Mouse (Mus musculus): ENCODE data around the gene Utf1. TPM values are rescaled to one million over a fixed set of nuclear protein-coding genes. Genes with fewer than 3 reads are reported as not detected.

Gene Utf1
- polyA plus RNA-seq, 1 experiment from 2014 or later, result 0.28 TPM

- H3K27ac ChIP-seq, result no peak overlapping the region
- no peaks in the 10 kb centered on the region for H3K9me3 ChIP-seq
- 59% methylated on average over 16 of the region's 16 CpGs for WGBS
- peaks cover 60% of the 10 kb centered on the region for H3K27me3 ChIP-seq
- H3K9ac ChIP-seq, result no peak overlapping the region
- no peaks in the 10 kb centered on the region for H3K36me3 ChIP-seq
- H3K4me3 ChIP-seq, result no peak overlapping the region
- H3K4me1 ChIP-seq, result peaks cover 12% of the 10 kb centered on the region
- H3K4me2 ChIP-seq, result no peak overlapping the region
- ATAC-seq (ENCODE audit: insufficient number of reproducible peaks, insufficient read depth, low FRiP score, low TSS enrichment, low read depth), result no peak
These were observed 2.9 kb upstream of the Utf1 start for GRCm38 (mm10) chr7:139940476-139941209.

GRCm38 (mm10) chr7:139944291-139945240, 977 bp downstream of the Utf1 start:
- Histone ChIP-seq H3K4me2 (peak overlapping the region; percentile 64), H3K36me3 (no peaks in the 10 kb centered on the region), H3K27me3 (peaks cover 99% of the 10 kb centered on the region), H3K4me1 (peaks cover 12% of the 10 kb centered on the region), H3K9ac (peak overlapping the region; percentile 54), H3K4me3 (peak overlapping the region; percentile 43), H3K9me3 (no peaks in the 10 kb centered on the region), H3K27ac (no peak overlapping the region)
- 3% methylated on average over 68 of the region's 68 CpGs for WGBS
- ATAC-seq (ENCODE audit: insufficient number of reproducible peaks, insufficient read depth, low FRiP score, low TSS enrichment, low read depth), result no peak

GRCm38 (mm10) chr7:139945516-139945915, 1.9 kb downstream of the Utf1 start:
- no peak overlapping the region for H3K27ac ChIP-seq
- no peak overlapping the region for H3K9ac ChIP-seq
- 9% methylated on average over 5 of the region's 5 CpGs for WGBS
- H3K9me3 ChIP-seq, result no peaks in the 10 kb centered on the region
- peaks cover 92% of the 10 kb centered on the region for H3K27me3 ChIP-seq
- no peak for ATAC-seq (ENCODE audit: insufficient number of reproducible peaks, insufficient read depth, low FRiP score, low TSS enrichment, low read depth)
- no peaks in the 10 kb centered on the region for H3K36me3 ChIP-seq
- H3K4me3 ChIP-seq, result no peak overlapping the region
- H3K4me2 ChIP-seq, result no peak overlapping the region
- H3K4me1 ChIP-seq, result peaks cover 12% of the 10 kb centered on the region

GRCm38 (mm10) chr7:139946032-139946431, 2.4 kb downstream of the Utf1 start:
- no peak overlapping the region for H3K9ac ChIP-seq
- ATAC-seq (ENCODE audit: insufficient number of reproducible peaks, insufficient read depth, low FRiP score, low TSS enrichment, low read depth), result no peak
- no peaks in the 10 kb centered on the region for H3K9me3 ChIP-seq
- no peak overlapping the region for H3K27ac ChIP-seq
- no peaks in the 10 kb centered on the region for H3K36me3 ChIP-seq
- no peak overlapping the region for H3K4me2 ChIP-seq
- no peak overlapping the region for H3K4me3 ChIP-seq
- H3K4me1 ChIP-seq, result peaks cover 12% of the 10 kb centered on the region
- H3K27me3 ChIP-seq, result peaks cover 87% of the 10 kb centered on the region
- 18% methylated on average over 5 of the region's 5 CpGs for WGBS

- peak; percentile 73 for ATAC-seq (ENCODE audit: insufficient number of reproducible peaks, insufficient read depth, low FRiP score, low TSS enrichment, low read depth)
- H3K4me2 ChIP-seq, result peak overlapping the region; percentile 86
- no peaks in the 10 kb centered on the region for H3K9me3 ChIP-seq
- peak overlapping the region; percentile 77 for H3K9ac ChIP-seq
- H3K4me3 ChIP-seq, result peak overlapping the region; percentile 64
- H3K27ac ChIP-seq, result peak overlapping the region; percentile 66; the same call in 1 of the 2 replicates
- H3K27me3 ChIP-seq, result peaks cover 49% of the 10 kb centered on the region
- H3K36me3 ChIP-seq, result no peaks in the 10 kb centered on the region
- 0 out of 2 replicates have a peak, but pooled peaks cover 3% of the 10 kb centered on the region for H3K4me1 ChIP-seq
- under 1% methylated on average over 15 of the region's 15 CpGs for WGBS
These were observed 6.3 kb downstream of the Utf1 start for GRCm38 (mm10) chr7:139949893-139950282.

- Histone ChIP-seq H3K9ac (peak overlapping the region; percentile 77), H3K4me1 (0 out of 2 replicates have a peak, but pooled peaks cover 3% of the 10 kb centered on the region), H3K27ac (peak overlapping the region; percentile 66), H3K4me3 (peak overlapping the region; percentile 64), H3K9me3 (no peaks in the 10 kb centered on the region), H3K36me3 (no peaks in the 10 kb centered on the region), H3K27me3 (peaks cover 43% of the 10 kb centered on the region), H3K4me2 (peak overlapping the region; percentile 86)
- ATAC-seq (ENCODE audit: insufficient number of reproducible peaks, insufficient read depth, low FRiP score, low TSS enrichment, low read depth), result peak; percentile 65; the same call in 1 of the 2 replicates
- under 1% methylated on average over 33 of the region's 33 CpGs for WGBS
These were observed 6.8 kb downstream of the Utf1 start for GRCm38 (mm10) chr7:139950283-139950971.

GRCm38 (mm10) chr7:139951079-139951478, 7.5 kb downstream of the Utf1 start:
- H3K36me3 ChIP-seq, result no peaks in the 10 kb centered on the region
- H3K9me3 ChIP-seq, result no peaks in the 10 kb centered on the region
- ATAC-seq (ENCODE audit: insufficient number of reproducible peaks, insufficient read depth, low FRiP score, low TSS enrichment, low read depth), result no peak
- peaks cover 37% of the 10 kb centered on the region for H3K27me3 ChIP-seq
- H3K4me2 ChIP-seq, result peak overlapping the region; percentile 86
- WGBS, result 4% methylated on average over 16 of the region's 16 CpGs
- peak overlapping the region; percentile 77 for H3K9ac ChIP-seq
- H3K4me3 ChIP-seq, result peak overlapping the region; percentile 64
- peak overlapping the region; percentile 66; the same call in 1 of the 2 replicates for H3K27ac ChIP-seq
- H3K4me1 ChIP-seq, result 0 out of 2 replicates have a peak, but pooled peaks cover 3% of the 10 kb centered on the region

- WGBS, result 55% methylated on average over 6 of the region's 6 CpGs
- Histone ChIP-seq H3K27me3 (peaks cover 27% of the 10 kb centered on the region), H3K4me1 (0 out of 2 replicates have a peak, but pooled peaks cover 3% of the 10 kb centered on the region), H3K4me2 (no peak overlapping the region), H3K27ac (no peak overlapping the region), H3K4me3 (no peak overlapping the region), H3K9me3 (no peaks in the 10 kb centered on the region), H3K9ac (no peak overlapping the region), H3K36me3 (no peaks in the 10 kb centered on the region)
- no peak for ATAC-seq (ENCODE audit: insufficient number of reproducible peaks, insufficient read depth, low FRiP score, low TSS enrichment, low read depth)
These were observed 8.5 kb downstream of the Utf1 start for GRCm38 (mm10) chr7:139951991-139952633.

- H3K36me3 ChIP-seq, result no peaks in the 10 kb centered on the region
- no peak overlapping the region for H3K27ac ChIP-seq
- H3K27me3 ChIP-seq, result peaks cover 13% of the 10 kb centered on the region
- no peak overlapping the region for H3K9ac ChIP-seq
- no peaks in the 10 kb centered on the region for H3K9me3 ChIP-seq
- 0 out of 2 replicates have a peak, but pooled peaks cover 3% of the 10 kb centered on the region for H3K4me1 ChIP-seq
- WGBS, result 86% methylated on average over 4 of the region's 4 CpGs
- H3K4me3 ChIP-seq, result no peak overlapping the region
- H3K4me2 ChIP-seq, result no peak overlapping the region
- no peak for ATAC-seq (ENCODE audit: insufficient number of reproducible peaks, insufficient read depth, low FRiP score, low TSS enrichment, low read depth)
These were observed 11.9 kb downstream of the Utf1 start for GRCm38 (mm10) chr7:139955505-139955904.

- H3K4me1 ChIP-seq, result 0 out of 2 replicates have a peak, but pooled peaks cover 2% of the 10 kb centered on the region
- no peak overlapping the region for H3K9ac ChIP-seq
- H3K9me3 ChIP-seq, result no peaks in the 10 kb centered on the region
- H3K27ac ChIP-seq, result no peak overlapping the region
- peaks cover 13% of the 10 kb centered on the region for H3K27me3 ChIP-seq
- ATAC-seq (ENCODE audit: insufficient number of reproducible peaks, insufficient read depth, low FRiP score, low TSS enrichment, low read depth), result no peak
- no peak overlapping the region for H3K4me3 ChIP-seq
- H3K4me2 ChIP-seq, result no peak overlapping the region
- H3K36me3 ChIP-seq, result no peaks in the 10 kb centered on the region
- WGBS, result 85% methylated on average over 3 of the region's 3 CpGs
These were observed 13.1 kb downstream of the Utf1 start for GRCm38 (mm10) chr7:139956658-139957057.

- 52% methylated on average over 11 of the region's 11 CpGs for WGBS
These were observed 13.8 kb downstream of the Utf1 start for GRCm38 (mm10) chr7:139957437-139957836.

More at GRCm38 (mm10) chr7:139957437-139957836, 13.8 kb downstream of the Utf1 start:
- no peak overlapping the region for H3K4me3 ChIP-seq
- ATAC-seq (ENCODE audit: insufficient number of reproducible peaks, insufficient read depth, low FRiP score, low TSS enrichment, low read depth), result no peak
- no peak overlapping the region for H3K9ac ChIP-seq
- no peak overlapping the region for H3K4me2 ChIP-seq
- H3K9me3 ChIP-seq, result no peaks in the 10 kb centered on the region
- H3K36me3 ChIP-seq, result no peaks in the 10 kb centered on the region
- H3K27me3 ChIP-seq, result peaks cover 13% of the 10 kb centered on the region
- H3K27ac ChIP-seq, result no peak overlapping the region
- H3K4me1 ChIP-seq, result no peaks in the 10 kb centered on the region

Measured in embryonic facial prominence, embryonic 13.5 days (tissue).